Mouse (Mus musculus): ENCODE results near the gene 1700028K03Rik.

DNA sequence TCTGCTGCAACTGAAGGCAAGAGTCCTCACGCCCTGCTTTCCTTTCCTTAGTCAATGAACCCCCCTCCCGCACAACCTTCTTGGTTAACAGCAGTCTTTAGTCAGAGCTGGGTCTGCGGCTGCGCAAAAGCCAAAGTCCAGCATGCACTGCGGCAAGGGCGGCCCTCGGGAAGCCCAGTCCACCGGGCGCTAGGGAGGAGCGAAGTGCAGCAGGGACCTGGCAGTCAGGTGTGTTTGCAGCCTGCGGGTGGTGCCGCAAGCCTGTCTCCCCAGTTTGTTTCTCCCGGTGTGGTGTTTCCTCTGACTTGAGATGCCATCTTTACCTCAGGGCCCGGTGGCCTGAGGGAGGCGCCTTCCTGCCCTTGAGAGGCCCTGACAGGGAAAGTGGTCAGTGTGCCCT, at the start of gene 1700028K03Rik:
- no peak for TF ChIP-seq POLR2A (IDR thresholded peaks at IDR 0.05; ENCODE audit: low read depth, low read length)
- no peak for TF ChIP-seq CTCF (IDR thresholded peaks at IDR 0.05; ENCODE audit: extremely low read depth, insufficient read length, insufficient replicate concordance, low read depth, low read length)

All from small intestine, adult 2 months (tissue).